Mouse (Mus musculus): ENCODE results near the gene Slfn5. TPM values are rescaled to one million over a fixed set of nuclear protein-coding genes. Genes with fewer than 3 reads are reported as not detected.
"Not testable (repeated sequence)": the region's sequence is repeated elsewhere in the genome, so short reads cannot be mapped to it uniquely, and the experiment has no call there.

Slfn5 gene
- polyA plus RNA-seq (2012; rRNA removed), result 16.2 and 18.3 TPM in 2 replicates

- no peak for DNase-seq (ENCODE audit: low read depth)
Measured at GRCm38 (mm10) chr11:82950736-82951481, at the start of gene Slfn5. Slfn5 (plus strand) TSS chr11:82951349.

GRCm38 (mm10) chr11:82901606-82902310, 49.4 kb upstream of the Slfn5 start:
- no peak for DNase-seq (ENCODE audit: low read depth)

GRCm38 (mm10) chr11:82904952-82905351, 46.2 kb upstream of the Slfn5 start:
- no peak for DNase-seq (ENCODE audit: low read depth)

- DNase-seq (ENCODE audit: low read depth), result no peak
Measured at GRCm38 (mm10) chr11:82905816-82906215, 45.3 kb upstream of the Slfn5 start.

- DNase-seq (ENCODE audit: low read depth), result no peak
Measured at GRCm38 (mm10) chr11:82907651-82908607, 43.2 kb upstream of the Slfn5 start, which contains the start of gene Nle1. Nle1 (minus strand) TSS chr11:82908411.

GRCm38 (mm10) chr11:82908608-82908989, 42.5 kb upstream of the Slfn5 start:
- DNase-seq (ENCODE audit: low read depth), result no peak

GRCm38 (mm10) chr11:82910250-82910649, 40.9 kb upstream of the Slfn5 start, which contains the start of gene Unc45b:
Unc45b (plus strand) TSS chr11:82910550.
- no peak for DNase-seq (ENCODE audit: low read depth)

GRCm38 (mm10) chr11:82910679-82911389, 40.3 kb upstream of the Slfn5 start:
- DNase-seq (ENCODE audit: low read depth), result no peak

GRCm38 (mm10) chr11:82914711-82915352, 36.3 kb upstream of the Slfn5 start:
- DNase-seq (ENCODE audit: low read depth), result no peak

GRCm38 (mm10) chr11:82920768-82921167, 30.4 kb upstream of the Slfn5 start:
- no peak for DNase-seq (ENCODE audit: low read depth)

GRCm38 (mm10) chr11:82921691-82922090, 29.5 kb upstream of the Slfn5 start:
- DNase-seq (ENCODE audit: low read depth), result no peak

GRCm38 (mm10) chr11:82923910-82924309, 27.2 kb upstream of the Slfn5 start:
- DNase-seq (ENCODE audit: low read depth), result not testable (repeated sequence)

GRCm38 (mm10) chr11:82928897-82929632, 22.1 kb upstream of the Slfn5 start:
- DNase-seq (ENCODE audit: low read depth), result no peak

GRCm38 (mm10) chr11:82929633-82929950, 21.6 kb upstream of the Slfn5 start:
- no peak for DNase-seq (ENCODE audit: low read depth)

GRCm38 (mm10) chr11:82930391-82930955, 20.7 kb upstream of the Slfn5 start:
- not testable (repeated sequence) for DNase-seq (ENCODE audit: low read depth)

GRCm38 (mm10) chr11:82931161-82931560, 20.0 kb upstream of the Slfn5 start:
- DNase-seq (ENCODE audit: low read depth), result not testable (repeated sequence)

GRCm38 (mm10) chr11:82931671-82932450, 19.3 kb upstream of the Slfn5 start:
- DNase-seq (ENCODE audit: low read depth), result not testable (repeated sequence)

- DNase-seq (ENCODE audit: low read depth), result no peak
Measured at GRCm38 (mm10) chr11:82933186-82933585, 18.0 kb upstream of the Slfn5 start.

GRCm38 (mm10) chr11:82943336-82943735, 7.8 kb upstream of the Slfn5 start:
- no peak for DNase-seq (ENCODE audit: low read depth)

All from gonadal fat pad, adult 2 months (tissue).